Mouse (Mus musculus): ENCODE data around the gene Camta2.

DNA sequence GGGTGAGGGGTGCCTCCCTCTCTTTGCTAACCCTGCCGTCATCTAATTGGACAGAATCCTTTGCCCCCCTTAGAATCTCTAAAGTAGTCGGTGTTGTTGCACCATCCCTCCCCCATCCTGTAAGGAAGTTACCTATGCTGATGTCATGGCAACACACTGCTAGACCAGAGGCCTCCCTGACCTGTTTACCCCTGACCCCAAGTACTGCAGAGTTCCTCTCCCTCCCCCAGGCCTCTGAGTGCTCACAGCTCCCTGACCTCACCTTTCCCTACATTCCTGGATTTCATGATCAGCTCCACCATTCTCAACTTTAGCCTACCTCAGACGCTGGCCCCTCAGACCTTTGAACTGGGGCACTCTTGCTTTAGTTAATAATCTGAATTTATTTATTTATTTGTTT lies 18.2 kb upstream of the Camta2 start:
- TF ChIP-seq TBP (conservative IDR thresholded peaks at IDR 0.05; ENCODE audit: low read depth, low read length) (no peak), ZKSCAN1 (IDR thresholded peaks at IDR 0.05; ENCODE audit: borderline replicate concordance, low read depth, low read length) (no peak), EP300 (IDR thresholded peaks at IDR 0.05; ENCODE audit: low read length) (no peak), MXI1 (IDR thresholded peaks at IDR 0.05; ENCODE audit: low read depth, low read length) (no peak), CTCF (conservative IDR thresholded peaks at IDR 0.05 in 1 of 2, IDR thresholded peaks at IDR 0.05 in 1 of 2; ENCODE audit: low read depth in 2 of 2, low read length in 2 of 2) (no peak), ELF1 (IDR thresholded peaks at IDR 0.05; ENCODE audit: low read depth, low read length) (no peak), HCFC1 (IDR thresholded peaks at IDR 0.05; ENCODE audit: low read depth, low read length) (no peak), RCOR1 (conservative IDR thresholded peaks at IDR 0.05; ENCODE audit: low read depth, low read length) (no peak), JUND (conservative IDR thresholded peaks at IDR 0.05; ENCODE audit: low read depth, low read length) (no peak)

All from CH12.LX (cell line).